Mouse (Mus musculus): ENCODE results near the gene Gm8909.
"Not testable (repeated sequence)": the region's sequence is repeated elsewhere in the genome, so short reads cannot be mapped to it uniquely, and the experiment has no call there.

Gene Gm8909

GRCm38 (mm10) chr17:36168039-36168652 lies at the start of gene Gm8909:
Gene Gm8909, minus strand, starts transcription at chr17:36168537.
- no peak for DNase-seq

DNA sequence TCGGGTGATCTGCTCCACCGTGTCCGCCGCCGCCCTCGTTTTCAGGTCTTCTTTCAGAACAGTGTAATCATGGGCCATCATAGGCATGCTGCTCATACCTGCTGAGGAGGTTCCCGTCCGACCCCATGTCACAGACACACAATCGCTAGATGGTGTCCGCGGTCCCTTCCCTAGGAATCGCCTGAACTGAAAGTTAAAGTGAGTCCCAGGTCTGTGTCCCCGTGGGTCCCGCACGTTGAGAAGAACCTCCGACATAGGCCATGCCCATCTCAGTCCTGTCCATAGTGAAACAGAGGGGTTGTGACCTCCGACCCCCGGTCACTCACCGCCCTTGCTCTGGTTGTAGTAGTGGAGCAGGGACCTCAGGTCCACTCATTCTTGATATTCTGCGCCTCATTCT lies 47.2 kb upstream of the Gm8909 start:
- DNase-seq: no peak

DNA sequence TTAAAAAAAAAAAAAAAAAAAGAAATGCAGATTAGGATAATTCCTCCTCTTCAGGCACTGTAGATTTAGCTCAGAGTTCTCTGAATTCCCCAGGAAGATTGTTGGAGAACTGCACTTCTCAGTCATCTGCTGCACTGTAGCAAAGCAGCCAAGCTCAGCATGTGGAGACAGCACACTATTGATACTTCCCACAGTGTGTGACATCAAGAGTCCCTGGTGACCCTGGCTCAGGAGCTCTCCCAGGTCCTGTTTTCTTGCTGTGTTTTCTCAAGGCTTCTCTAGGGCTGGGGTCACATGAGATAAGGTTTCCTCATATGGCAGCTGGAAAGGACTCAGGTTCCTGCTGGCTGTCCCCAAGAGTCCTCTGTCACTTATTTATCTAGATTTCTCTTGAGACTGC lies 38.5 kb upstream of the Gm8909 start:
- DNase-seq: no peak

GRCm38 (mm10) chr17:36205862-36206261 lies 37.5 kb upstream of the Gm8909 start:
- no peak for DNase-seq

- peak; percentile 60 for DNase-seq
Observed at GRCm38 (mm10) chr17:36205456-36205855, 37.1 kb upstream of the Gm8909 start.

- DNase-seq: no peak
Observed at GRCm38 (mm10) chr17:36201851-36202250, 33.5 kb upstream of the Gm8909 start.

GRCm38 (mm10) chr17:36198317-36198716 lies 30.0 kb upstream of the Gm8909 start:
- no peak for DNase-seq

GRCm38 (mm10) chr17:36194471-36194870 lies 26.1 kb upstream of the Gm8909 start:
- no peak for DNase-seq

DNA sequence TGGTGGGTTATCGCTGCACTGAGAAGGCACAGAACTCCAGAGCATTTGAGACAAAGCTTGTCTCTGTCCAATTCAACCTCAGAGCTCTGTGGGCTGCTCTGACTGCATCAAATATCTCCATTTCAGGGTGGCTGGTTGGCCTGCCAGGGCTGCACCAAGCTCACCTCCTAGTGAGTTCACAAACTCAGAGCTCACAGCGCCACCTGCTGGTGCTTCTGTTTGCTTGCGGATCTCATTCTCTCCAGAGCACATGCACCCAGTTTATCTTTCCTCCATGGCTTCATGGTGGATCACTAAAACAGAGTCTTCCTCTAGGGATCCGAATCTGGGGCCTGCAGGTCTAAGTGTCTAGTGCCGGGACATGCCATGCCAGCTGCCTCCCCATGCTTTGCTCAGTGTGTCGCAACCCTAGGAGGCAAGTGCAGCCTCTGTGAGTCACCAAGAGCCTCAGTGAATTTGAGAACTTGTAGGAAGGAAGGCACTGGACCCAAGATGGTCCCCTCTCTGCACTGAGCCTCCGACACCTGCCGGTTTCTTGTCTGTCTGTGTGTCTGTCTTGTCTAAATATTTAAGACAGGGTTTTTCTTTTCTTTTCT lies 25.3 kb upstream of the Gm8909 start:
- DNase-seq: peak; percentile 79

- no peak for DNase-seq
Observed at GRCm38 (mm10) chr17:36192371-36192770, 24.0 kb upstream of the Gm8909 start.

DNA sequence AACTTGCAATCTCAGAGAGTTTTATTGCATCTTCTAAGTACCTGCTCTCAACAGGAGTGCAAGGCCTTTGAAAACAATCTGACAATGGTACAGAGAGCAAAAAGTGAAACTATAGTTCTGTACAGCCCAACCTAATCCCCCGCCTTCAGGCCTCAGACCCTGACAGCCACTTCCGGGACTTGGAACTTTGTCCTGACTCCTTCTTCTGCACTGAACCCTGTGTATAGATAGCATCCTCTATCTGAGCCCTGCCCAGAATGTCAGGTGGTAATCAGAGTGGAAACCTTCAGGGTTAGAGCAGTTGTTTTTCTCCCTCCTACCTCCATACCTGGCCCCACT lies 21.8 kb upstream of the Gm8909 start, which contains the start of gene H2-T3:
Gene H2-T3, minus strand, starts transcription at position 119 of the 339 bp plus-strand sequence.
- no peak for DNase-seq

GRCm38 (mm10) chr17:36189491-36190168 lies 21.3 kb upstream of the Gm8909 start:
- no peak for DNase-seq

- DNase-seq: no peak
Observed at GRCm38 (mm10) chr17:36187540-36187939, 19.2 kb upstream of the Gm8909 start.

- DNase-seq: no peak
Observed at GRCm38 (mm10) chr17:36182212-36182611, 13.9 kb upstream of the Gm8909 start.

- not testable (repeated sequence) for DNase-seq
Observed at GRCm38 (mm10) chr17:36179446-36179845, 11.1 kb upstream of the Gm8909 start.

GRCm38 (mm10) chr17:36178938-36179337 lies 10.6 kb upstream of the Gm8909 start:
- DNase-seq: peak; percentile 20

- not testable (repeated sequence) for DNase-seq
Observed at GRCm38 (mm10) chr17:36176132-36176531, 7.8 kb upstream of the Gm8909 start.

DNA sequence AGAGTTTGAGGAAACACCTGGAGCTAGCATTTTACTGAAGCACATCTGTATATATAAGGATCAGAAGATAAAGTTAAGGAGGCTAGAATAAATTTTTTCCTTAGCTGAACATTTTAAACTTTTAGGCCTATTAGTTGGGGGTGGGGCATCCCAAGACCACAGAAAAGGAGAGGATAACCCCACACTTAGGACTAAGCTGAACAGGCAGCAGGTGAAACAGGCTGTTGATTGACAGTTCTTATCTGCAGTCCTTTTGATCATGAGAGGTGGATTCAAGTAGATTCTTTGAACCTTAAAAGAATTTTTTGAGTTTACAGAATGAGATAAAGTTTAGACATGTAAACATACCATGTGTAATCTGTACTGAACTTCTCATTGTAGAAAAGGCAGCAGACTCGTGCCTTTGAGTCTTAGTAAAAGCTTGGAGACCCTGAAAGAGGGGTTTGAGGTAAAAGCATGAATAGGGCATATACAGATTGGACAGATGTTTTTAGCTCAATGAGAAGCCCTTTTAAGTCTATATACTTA lies 2.0 kb upstream of the Gm8909 start:
- DNase-seq: no peak

DNA sequence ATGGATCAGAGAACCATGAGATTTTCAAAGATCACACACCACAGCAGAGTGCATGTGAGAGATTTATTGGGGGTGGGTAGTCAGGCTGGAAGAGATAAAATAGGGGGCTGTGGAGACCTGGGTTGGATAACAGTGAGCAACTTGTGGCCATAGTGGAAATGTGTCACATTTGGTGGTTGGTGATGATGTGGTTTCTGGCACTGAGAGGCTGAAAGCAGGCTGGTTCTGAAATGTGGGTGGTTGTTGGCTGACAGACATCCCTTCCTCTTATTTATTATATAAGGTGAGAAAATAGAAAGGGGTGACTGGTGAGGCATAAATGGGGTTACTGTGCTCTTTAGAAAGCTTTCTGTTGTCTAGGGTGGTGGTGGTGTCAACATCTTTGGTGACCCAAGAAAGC lies 1.4 kb upstream of the Gm8909 start:
- DNase-seq: no peak

GRCm38 (mm10) chr17:36169094-36169493 lies 757 bp upstream of the Gm8909 start:
- not testable (repeated sequence) for DNase-seq

DNA sequence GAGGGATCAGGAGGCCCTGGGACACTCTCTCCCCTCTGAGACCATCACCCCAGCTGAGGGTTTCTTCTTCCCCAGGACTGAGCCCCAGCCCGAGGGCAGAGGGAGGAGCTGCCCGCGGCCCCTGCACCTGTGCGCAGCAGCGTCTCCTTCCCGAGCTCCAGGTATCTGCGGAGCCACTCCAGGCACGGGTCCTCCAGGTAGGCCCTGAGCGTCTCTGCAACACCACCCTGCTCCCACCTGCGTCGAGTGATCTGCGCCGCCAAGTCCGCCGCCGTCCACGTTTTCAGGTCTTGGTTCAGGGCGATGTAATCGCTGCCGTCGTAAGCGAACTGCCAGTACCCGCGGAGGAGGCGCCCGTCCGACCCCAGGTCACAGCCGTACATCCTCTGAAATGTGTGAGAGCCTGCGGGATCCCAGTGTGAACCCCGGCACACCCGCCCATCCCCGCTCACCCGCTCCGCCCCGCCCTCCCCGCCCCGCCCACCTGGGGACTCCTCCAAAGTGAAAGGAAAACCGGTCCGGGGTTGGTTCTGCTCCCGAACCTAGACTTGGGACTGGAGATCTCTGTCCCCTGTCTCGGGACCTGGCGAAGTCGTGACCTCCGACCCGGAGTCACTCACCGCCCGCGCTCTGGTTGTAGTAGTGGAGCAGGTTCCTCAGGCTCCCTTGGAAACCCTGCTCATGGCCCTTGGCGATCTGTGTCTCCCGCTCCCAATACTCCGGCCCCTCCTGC lies 865 bp downstream of the Gm8909 start:
- peak; percentile 35 for DNase-seq

GRCm38 (mm10) chr17:36166901-36167300 lies 1.4 kb downstream of the Gm8909 start:
- DNase-seq: not testable (repeated sequence)

Measured in lung, postnatal 36 days (tissue).